Mouse (Mus musculus): ENCODE measurements at regions not wholly inside any gene's neighbourhood (a gene's known extent, or its start where the extent isn't known, plus 50 kb on each side); places are given as distances from the start of the nearest gene placed in this dataset.

DNA sequence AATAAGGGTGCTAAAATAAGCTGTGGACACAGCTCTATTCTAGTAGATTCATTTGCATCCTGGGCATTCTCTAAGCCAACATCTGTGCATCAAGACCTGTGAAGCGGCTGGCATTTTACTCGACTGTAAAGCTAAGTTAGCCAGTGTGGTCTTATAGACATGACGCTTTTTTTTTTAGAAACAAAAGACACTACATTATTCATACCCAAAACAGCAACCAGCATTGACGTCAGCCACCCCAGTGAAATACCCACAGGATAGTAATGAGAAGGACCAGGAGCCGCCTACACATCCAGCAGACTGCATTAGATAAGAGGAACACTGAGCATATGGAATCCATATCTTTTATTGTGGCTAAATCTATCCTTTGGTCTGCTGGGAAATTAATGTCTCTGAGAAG is 321.7 kb downstream of the Naf1 start:
- TF ChIP-seq CTCF (IDR thresholded peaks at IDR 0.05; ENCODE audit: borderline replicate concordance, insufficient read depth, low read depth, low read length), result no peak
- no peak for TF ChIP-seq POLR2A (IDR thresholded peaks at IDR 0.05; ENCODE audit: borderline replicate concordance, insufficient read depth, low read length)

Measured in cerebellum, adult 2 months (tissue).